Mouse (Mus musculus) midbrain, embryonic 14.5 days (tissue): ENCODE measurements around the gene Gm8764. TPM values are rescaled to one million over a fixed set of nuclear protein-coding genes. Genes with fewer than 3 reads are reported as not detected.

Source experiments
- ATAC-seq: fragments of 200-750 bp; cut with Nextera tagmentation; 2 replicates; pipeline ENCODE4 v1.8.0; 2017; ENCODE audit warnings: moderate number of reproducible peaks, moderate library complexity; ENCODE audit not compliant: low FRiP score, low TSS enrichment
- DNase-seq: peaks from one replicate; pipeline ENCODE4 v3.0.0-alpha.2; 2015
- H3K27ac ChIP-seq: fragments of 300-500 bp; sonication (generic); replicated peaks from 2 replicates; pipeline ENCODE4 v1.5.1; 2014; ENCODE audit warnings: mild to moderate bottlenecking, low read depth, low read length, moderate library complexity
- H3K27me3 ChIP-seq: fragments of 300-500 bp; sonication (generic); 2 replicates; pipeline ENCODE4 v1.6.1; 2014; ENCODE audit warnings: low read length, control low read depth, mixed read lengths; ENCODE audit not compliant: control insufficient read depth, insufficient read depth
- H3K36me3 ChIP-seq: fragments of 300-500 bp; sonication (generic); 2 replicates; pipeline ENCODE4 v1.6.1; 2014; ENCODE audit warnings: low read length, control low read depth; ENCODE audit not compliant: control insufficient read depth, insufficient read depth
- H3K4me1 ChIP-seq: fragments of 300-500 bp; sonication (generic); 2 replicates; pipeline ENCODE4 v1.6.1; 2014; ENCODE audit warnings: mild to moderate bottlenecking, antibody characterized with exemption, low read length, control low read depth; ENCODE audit not compliant: control insufficient read depth, insufficient read depth
- H3K4me2 ChIP-seq: fragments of 300-500 bp; sonication (generic); 2 replicates; pipeline ENCODE4 v1.6.1; 2014; ENCODE audit warnings: mild to moderate bottlenecking, low read length, moderate library complexity
- H3K4me3 ChIP-seq: fragments of 300-500 bp; sonication (generic); replicated peaks from 2 replicates; pipeline ENCODE4 v1.5.1; 2014; ENCODE audit warnings: low read depth, low read length
- H3K9ac ChIP-seq: fragments of 300-500 bp; sonication (generic); replicated peaks from 2 replicates; pipeline ENCODE4 v1.6.1; 2014; ENCODE audit warnings: mild to moderate bottlenecking, low read length, moderate library complexity
- H3K9me3 ChIP-seq: fragments of 300-500 bp; sonication (generic); 2 replicates; pipeline ENCODE4 v1.6.1; 2016; ENCODE audit warnings: low read length, control low read depth, mixed read lengths; ENCODE audit not compliant: control insufficient read depth
- WGBS: fragments of 180-500 bp; shearing (Covaris S2); extraction: QIAGEN DNeasy Blood & Tissue Kit; methylation state at CpG from one replicate; pipeline ENCODE4 v1.1.7; 2014; 5-methylcytosine and 5-hydroxymethylcytosine counted together
- polyA plus RNA-seq: library from polyadenylated mRNA; unstranded; fragments of >200 nt; fragmentation: Nextera tagmentation; extraction: Ambion mirVana; gene quantifications from 2 replicates; pipeline ENCODE4 v1.2.1, GENCODE M21; 2014

Gene Gm8764
- polyA plus RNA-seq, 1 experiment from 2014 or later, result not detected

- Histone ChIP-seq H3K9ac (no peak overlapping the region), H3K4me2 (no peak overlapping the region), H3K36me3 (no peaks in the 10 kb centered on the region), H3K4me3 (no peak overlapping the region), H3K9me3 (no peaks in the 10 kb centered on the region), H3K4me1 (no peaks in the 10 kb centered on the region), H3K27me3 (no peaks in the 10 kb centered on the region), H3K27ac (no peak overlapping the region)
- DNase-seq (no peak), ATAC-seq (no peak)
- 91% methylated on average over 1 of the region's 1 CpGs for WGBS
These were observed 49.8 kb downstream of the Gm8764 start for GRCm38 (mm10) chr10:104209655-104210054.

DNA sequence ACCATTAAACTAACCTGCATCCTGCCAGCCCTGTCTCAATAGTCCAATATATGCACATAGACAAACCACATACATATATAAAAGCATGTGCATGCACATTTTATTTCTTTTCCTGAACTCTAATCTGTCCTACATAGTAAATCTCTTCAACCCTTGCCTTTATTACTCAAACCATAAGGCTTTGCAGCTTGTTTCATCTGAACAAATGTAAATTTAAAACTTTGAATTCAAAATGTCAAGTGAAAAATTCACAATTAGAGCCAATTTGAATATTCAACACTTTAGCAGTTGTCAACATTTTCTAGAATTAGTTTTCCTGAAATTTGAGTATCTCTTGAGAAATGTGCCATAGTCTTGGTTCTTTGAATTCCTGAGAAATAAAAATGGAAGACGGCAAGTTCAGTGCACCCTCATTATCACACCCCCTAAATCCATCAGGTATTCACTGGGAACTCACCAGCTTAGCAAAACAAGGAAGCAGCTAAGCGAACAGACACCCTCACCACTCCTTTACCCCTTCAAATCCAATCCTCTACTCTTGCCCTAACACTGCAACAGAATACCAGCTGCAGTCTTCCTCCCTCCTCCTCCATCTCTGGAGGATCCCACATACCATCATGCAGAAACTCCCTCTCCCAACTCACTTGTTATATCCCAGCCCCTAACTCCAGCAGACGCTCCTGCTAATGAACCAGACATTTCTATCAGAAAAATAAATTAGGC is 50.6 kb downstream of the Gm8764 start:
- Histone ChIP-seq H3K9me3 (no peaks in the 10 kb centered on the region), H3K27me3 (no peaks in the 10 kb centered on the region), H3K4me1 (no peaks in the 10 kb centered on the region), H3K4me3 (no peak overlapping the region), H3K27ac (no peak overlapping the region), H3K9ac (no peak overlapping the region), H3K4me2 (no peak overlapping the region), H3K36me3 (no peaks in the 10 kb centered on the region)
- 75% methylated on average over 3 of the region's 3 CpGs for WGBS
- ATAC-seq, result no peak
- DNase-seq, result no peak

Other genes starting within 250 kb of the Gm8764 start
- not detected in 2 replicates for gene Gm21293, start 17.0 kb upstream of the Gm8764 start, polyA plus RNA-seq
- not detected in 2 replicates for gene Gm6763, start 8.5 kb upstream of the Gm8764 start, polyA plus RNA-seq
- not detected in 2 replicates for gene Gm21304, start 8.5 kb downstream of the Gm8764 start, polyA plus RNA-seq
- gene Gm21312, start 17.0 kb downstream of the Gm8764 start, polyA plus RNA-seq, result not detected in 2 replicates
- gene Gm20765, start 25.5 kb downstream of the Gm8764 start, polyA plus RNA-seq, result not detected in 2 replicates
- gene Gm4340, start 34.0 kb downstream of the Gm8764 start, polyA plus RNA-seq, result not detected in 2 replicates